Mouse (Mus musculus): ENCODE results near the gene Ly6g5b. TPM values are rescaled to one million over a fixed set of nuclear protein-coding genes. Genes with fewer than 3 reads are reported as not detected.

The Ly6g5b gene
- polyA plus RNA-seq, 1 experiment: not detected

- peak within 1 kb of the TSS; percentile 68 for H3K27ac ChIP-seq (ENCODE audit: insufficient read depth, low read depth, low read length)
- H3K4me3 ChIP-seq (ENCODE audit: insufficient read depth, low read depth, low read length): peak within 1 kb of the TSS; percentile 80
- H3K4me1 ChIP-seq (ENCODE audit: control insufficient read depth, insufficient read depth, low read length): peaks cover 6% of the 10 kb centered on the region
- TF ChIP-seq CTCF (IDR thresholded peaks at IDR 0.05; ENCODE audit: insufficient read depth, low read depth, low read length): no peak
- TF ChIP-seq POLR2A (IDR thresholded peaks at IDR 0.05; ENCODE audit: insufficient read depth, low read depth, low read length): no peak
- WGBS: 0% methylated on average over 19 of the region's 19 CpGs
Observed at GRCm38 (mm10) chr17:35121871-35122303, 6.7 kb upstream of the Ly6g5b start, which contains the start of gene Csnk2b. Csnk2b (minus strand) TSS chr17:35122053.

- Histone ChIP-seq H3K4me3 (ENCODE audit: insufficient read depth, low read depth, low read length) (peak within 1 kb of the TSS; percentile 80), H3K4me1 (ENCODE audit: control insufficient read depth, insufficient read depth, low read length) (peaks cover 2% of the 10 kb centered on the region; the same call in 1 of the 2 replicates), H3K27ac (ENCODE audit: insufficient read depth, low read depth, low read length) (peak within 1 kb of the TSS; percentile 68)
- WGBS: under 1% methylated on average over 50 of the region's 50 CpGs
- TF ChIP-seq CTCF (IDR thresholded peaks at IDR 0.05; ENCODE audit: insufficient read depth, low read depth, low read length): no peak
- TF ChIP-seq POLR2A (IDR thresholded peaks at IDR 0.05; ENCODE audit: insufficient read depth, low read depth, low read length): peak; percentile 37; the same call in 1 of the 2 replicates
Observed at GRCm38 (mm10) chr17:35121143-35121799, 6.0 kb upstream of the Ly6g5b start, which contains the start of gene Gpank1. Gpank1 (plus strand) TSS chr17:35121455.

- H3K27ac ChIP-seq (ENCODE audit: insufficient read depth, low read depth, low read length): 0 out of 2 replicates have a peak overlapping the region, but pooled peaks have one; percentile 6
- under 1% methylated on average over 33 of the region's 33 CpGs for WGBS
- TF ChIP-seq POLR2A (IDR thresholded peaks at IDR 0.05; ENCODE audit: insufficient read depth, low read depth, low read length): no peak
- no peak for TF ChIP-seq CTCF (IDR thresholded peaks at IDR 0.05; ENCODE audit: insufficient read depth, low read depth, low read length)
Observed at GRCm38 (mm10) chr17:35120745-35121142, 5.5 kb upstream of the Ly6g5b start.

GRCm38 (mm10) chr17:35111774-35112173 lies 3.5 kb downstream of the Ly6g5b start:
- Histone ChIP-seq H3K4me3 (ENCODE audit: insufficient read depth, low read depth, low read length) (no peak overlapping the region), H3K27ac (ENCODE audit: insufficient read depth, low read depth, low read length) (no peak overlapping the region), H3K4me1 (ENCODE audit: control insufficient read depth, insufficient read depth, low read length) (no peaks in the 10 kb centered on the region)
- 72% methylated on average over 9 of the region's 9 CpGs for WGBS
- TF ChIP-seq POLR2A (IDR thresholded peaks at IDR 0.05; ENCODE audit: insufficient read depth, low read depth, low read length) (no peak), CTCF (IDR thresholded peaks at IDR 0.05; ENCODE audit: insufficient read depth, low read depth, low read length) (no peak)

More at GRCm38 (mm10) chr17:35120745-35121142, 5.5 kb upstream of the Ly6g5b start:
- peak overlapping the region; percentile 65 for H3K4me3 ChIP-seq (ENCODE audit: insufficient read depth, low read depth, low read length)
- H3K4me1 ChIP-seq (ENCODE audit: control insufficient read depth, insufficient read depth, low read length): peaks cover 2% of the 10 kb centered on the region; the same call in 1 of the 2 replicates

- no peak within 1 kb of the TSS for H3K27ac ChIP-seq (ENCODE audit: insufficient read depth, low read depth, low read length)
- H3K4me3 ChIP-seq (ENCODE audit: insufficient read depth, low read depth, low read length): no peak within 1 kb of the TSS
- TF ChIP-seq CTCF (IDR thresholded peaks at IDR 0.05; ENCODE audit: insufficient read depth, low read depth, low read length) (no peak), POLR2A (IDR thresholded peaks at IDR 0.05; ENCODE audit: insufficient read depth, low read depth, low read length) (no peak)
- H3K4me1 ChIP-seq (ENCODE audit: control insufficient read depth, insufficient read depth, low read length): peaks cover 2% of the 10 kb centered on the region; the same call in 1 of the 2 replicates
- WGBS: 80% methylated on average over 6 of the region's 6 CpGs
Observed at GRCm38 (mm10) chr17:35108097-35108496, 7.1 kb downstream of the Ly6g5b start, which contains the start of gene Ly6g5c. Ly6g5c (plus strand) TSS chr17:35108279.

- TF ChIP-seq CTCF (IDR thresholded peaks at IDR 0.05; ENCODE audit: insufficient read depth, low read depth, low read length) (no peak), POLR2A (IDR thresholded peaks at IDR 0.05; ENCODE audit: insufficient read depth, low read depth, low read length) (no peak)
- WGBS: 60% methylated on average over 3 of the region's 3 CpGs
- H3K27ac ChIP-seq (ENCODE audit: insufficient read depth, low read depth, low read length): no peak overlapping the region
Observed at GRCm38 (mm10) chr17:35106522-35106921, 8.7 kb downstream of the Ly6g5b start.

GRCm38 (mm10) chr17:35105740-35106389 lies 9.4 kb downstream of the Ly6g5b start:
- TF ChIP-seq CTCF (IDR thresholded peaks at IDR 0.05; ENCODE audit: insufficient read depth, low read depth, low read length): 0 out of 2 replicates have a peak, but pooled peaks have one; percentile 11
- TF ChIP-seq POLR2A (IDR thresholded peaks at IDR 0.05; ENCODE audit: insufficient read depth, low read depth, low read length): no peak
- 25% methylated on average over 13 of the region's 13 CpGs for WGBS
- H3K27ac ChIP-seq (ENCODE audit: insufficient read depth, low read depth, low read length): no peak overlapping the region
- H3K4me1 ChIP-seq (ENCODE audit: control insufficient read depth, insufficient read depth, low read length): peaks cover 2% of the 10 kb centered on the region; the same call in 1 of the 2 replicates
- no peak overlapping the region for H3K4me3 ChIP-seq (ENCODE audit: insufficient read depth, low read depth, low read length)

More at GRCm38 (mm10) chr17:35106522-35106921, 8.7 kb downstream of the Ly6g5b start:
- no peak overlapping the region for H3K4me3 ChIP-seq (ENCODE audit: insufficient read depth, low read depth, low read length)
- peaks cover 2% of the 10 kb centered on the region; the same call in 1 of the 2 replicates for H3K4me1 ChIP-seq (ENCODE audit: control insufficient read depth, insufficient read depth, low read length)

GRCm38 (mm10) chr17:35104754-35105153 lies 10.5 kb downstream of the Ly6g5b start:
- no peak overlapping the region for H3K27ac ChIP-seq (ENCODE audit: insufficient read depth, low read depth, low read length)
- 74% methylated on average over 6 of the region's 6 CpGs for WGBS
- H3K4me3 ChIP-seq (ENCODE audit: insufficient read depth, low read depth, low read length): no peak overlapping the region
- H3K4me1 ChIP-seq (ENCODE audit: control insufficient read depth, insufficient read depth, low read length): peaks cover 2% of the 10 kb centered on the region; the same call in 1 of the 2 replicates
- TF ChIP-seq CTCF (IDR thresholded peaks at IDR 0.05; ENCODE audit: insufficient read depth, low read depth, low read length) (no peak), POLR2A (IDR thresholded peaks at IDR 0.05; ENCODE audit: insufficient read depth, low read depth, low read length) (no peak)

Measured in olfactory bulb, adult 2 months (tissue).